Mouse (Mus musculus) Patski (cell line): ENCODE measurements at regions not wholly inside any gene's neighbourhood (a gene's known extent, or its start where the extent isn't known, plus 50 kb on each side); places are given as distances from the start of the nearest gene placed in this dataset.
A peak's percentile ranks its signal among the peaks of the same experiment; 100 is the strongest.

Experiments
- ATAC-seq: fragments of 100-300 bp; one replicate; pipeline ENCODE4 v1.8.0; 2021
- CTCF ChIA-PET: fragments of 350-600 bp; sonication (Branson Sonifier 250); formaldehyde crosslinking; loops from one replicate; lab custom pipeline; 2022; ENCODE audit warnings: inconsistent platforms; lab: Charles Lee
- POLR2A ChIA-PET: fragments of 350-600 bp; sonication (Branson Sonifier 250); formaldehyde crosslinking; loops from one replicate; lab custom pipeline; 2022; ENCODE audit warnings: antibody characterized with exemption, inconsistent platforms; lab: Charles Lee
- DNase-seq: peaks from one replicate; pipeline ENCODE4 v3.0.0-alpha.2; 2011; ENCODE audit warnings: low read depth, low spot score
- H3K27me3 ChIP-seq: fragments of 371-371 bp; one replicate; pipeline ENCODE4 v1.5.1; 2021
- CTCF ChIP-seq: fragments of 100-300 bp; IDR thresholded peaks from one replicate; pipeline ENCODE4 v1.5.1; 2021
- in situ Hi-C: fragments of 300-500 bp; cut with MboI; formaldehyde crosslinking; loops from 3 replicates; pipeline ENCODE4 v1.11.1; 2018; ENCODE audit warnings: low pct_unique_long_range_greater_than_20kb, mixed read lengths

DNA sequence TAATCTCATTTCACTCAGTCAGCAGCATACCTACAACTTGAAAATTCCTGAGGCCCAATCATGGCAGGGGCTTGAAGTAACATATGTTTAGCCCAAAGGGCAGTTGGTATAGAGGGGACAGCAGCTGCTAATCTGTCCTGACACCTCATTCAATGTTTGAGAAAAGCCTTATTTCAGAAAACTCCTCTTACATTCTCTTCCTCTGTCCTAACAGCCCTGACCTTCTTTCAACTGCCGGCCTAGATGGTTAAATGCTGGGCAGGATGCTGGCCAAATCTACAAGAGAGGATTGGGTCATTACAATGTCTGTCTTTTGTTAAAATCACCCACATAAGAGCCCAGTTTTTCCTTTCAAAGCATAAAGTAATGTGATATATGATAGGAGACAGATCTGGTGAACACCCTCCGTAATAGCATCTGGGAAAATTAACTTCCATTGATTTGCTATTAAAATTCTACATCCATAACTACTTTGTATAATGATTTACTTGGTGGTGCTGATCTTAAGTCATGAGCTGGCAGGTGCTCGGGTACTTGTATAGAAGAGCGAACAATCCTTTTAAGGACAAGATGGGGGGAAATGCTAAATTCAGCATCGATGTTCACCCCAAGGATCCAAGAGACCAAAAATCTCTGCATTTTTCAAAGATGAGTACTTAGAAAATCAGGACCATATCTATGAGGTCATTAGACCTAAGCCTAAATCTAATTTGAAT, 64.8 kb upstream of the Gm6657 start:
- DNase-seq (no peak), ATAC-seq (no peak)
- CTCF ChIA-PET: no interaction called here
- no peaks in the 10 kb centered on the region for H3K27me3 ChIP-seq
- POLR2A ChIA-PET: no interaction called here
- in situ Hi-C loops: no loop called here
- TF ChIP-seq CTCF: no peak

DNA sequence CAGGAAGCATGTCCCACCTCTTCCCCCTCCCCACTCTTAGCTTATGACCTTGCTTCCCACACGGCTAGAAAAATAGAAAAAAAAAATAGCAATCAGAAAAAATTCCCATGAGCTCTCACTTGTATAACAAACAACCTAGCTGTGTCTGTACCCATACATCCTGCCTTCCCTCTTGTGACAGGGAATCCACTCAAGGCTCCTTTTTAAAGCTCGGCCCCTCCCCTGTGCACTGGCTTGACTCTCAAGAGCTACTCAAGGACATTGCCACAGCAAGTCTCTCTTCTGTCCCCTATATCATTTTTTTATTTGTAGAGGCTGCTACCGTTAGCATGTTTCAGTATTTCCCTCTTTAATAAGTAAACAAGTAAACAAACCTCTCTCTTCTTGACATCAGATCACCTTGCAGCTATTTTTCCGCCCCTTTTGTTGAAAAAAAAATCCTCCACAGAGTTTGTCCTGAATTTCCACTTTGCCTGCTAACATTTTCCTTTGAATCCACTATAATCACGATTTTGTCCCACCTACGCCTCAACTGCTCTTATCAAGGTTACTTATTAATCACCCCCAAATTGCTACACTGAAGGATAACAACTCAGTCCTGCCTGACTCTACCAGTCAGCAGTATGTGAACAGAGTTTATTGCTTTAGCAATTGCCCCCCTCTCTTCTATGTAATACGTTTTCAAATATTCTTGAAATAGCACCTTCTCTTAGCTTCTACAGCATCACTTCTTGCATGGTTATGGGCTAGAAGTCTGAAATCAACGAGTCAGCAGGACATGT, 61.8 kb upstream of the Gm6657 start:
- peak; percentile 27 for DNase-seq
- H3K27me3 ChIP-seq: peaks cover 5% of the 10 kb centered on the region
- ChIA-PET CTCF (no interaction called here), POLR2A (no interaction called here)
- in situ Hi-C loops: no loop called here
- TF ChIP-seq CTCF: no peak
- ATAC-seq: peak; percentile 8

DNA sequence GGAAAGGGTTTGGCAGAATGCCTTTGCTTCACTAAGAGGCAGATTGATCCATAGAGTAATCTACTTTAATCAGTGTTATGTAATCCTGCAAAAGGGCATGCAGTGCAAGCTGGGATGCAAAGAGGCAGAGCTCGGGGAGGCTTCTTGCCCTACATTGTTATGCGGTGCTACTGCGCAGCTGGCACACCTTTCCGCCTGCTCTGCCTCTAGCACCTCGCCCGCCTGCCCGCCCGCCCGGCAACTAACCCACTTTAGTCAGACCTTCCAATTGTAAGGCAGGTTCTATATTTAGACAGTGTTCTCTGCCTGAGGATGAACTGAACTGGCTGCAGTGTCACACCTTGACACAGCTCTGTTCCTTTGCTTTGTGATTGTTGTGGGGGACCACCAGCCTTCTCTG, 60.7 kb upstream of the Gm6657 start:
- ChIA-PET CTCF (interaction anchor here (0.9 kb wide), 1 partner anchor 10 kb away, joined by 3 read pairs; no protein-coding TSS in a partner anchor), POLR2A (no interaction called here)
- in situ Hi-C loops: no loop called here
- no peak for TF ChIP-seq CTCF
- no peak for ATAC-seq
- peaks cover 6% of the 10 kb centered on the region for H3K27me3 ChIP-seq
- no peak for DNase-seq

DNA sequence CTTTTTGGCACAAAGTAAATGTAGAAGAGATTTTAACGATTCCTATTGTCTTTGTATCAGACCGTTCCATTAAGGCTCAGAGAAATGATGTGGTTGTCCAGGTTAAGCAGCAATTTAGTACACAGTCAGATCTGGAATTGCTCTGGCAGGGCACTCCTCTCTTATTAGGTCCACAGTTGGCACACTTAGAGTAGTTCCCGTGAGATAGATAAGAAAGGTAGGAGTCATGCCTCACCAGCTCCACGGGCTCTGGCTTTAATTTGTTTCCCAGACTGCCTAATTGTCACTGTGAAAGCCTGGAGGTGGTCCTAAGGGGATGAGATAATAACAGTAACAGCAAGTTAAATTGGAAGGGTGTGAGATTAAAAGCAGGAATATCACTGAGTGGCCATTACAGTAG, 60.1 kb upstream of the Gm6657 start:
- ChIA-PET POLR2A (no interaction called here), CTCF (interaction anchor here (0.9 kb wide), 1 partner anchor 10 kb away, joined by 3 read pairs; no protein-coding TSS in a partner anchor)
- no peak for DNase-seq
- peaks cover 6% of the 10 kb centered on the region for H3K27me3 ChIP-seq
- in situ Hi-C loops: no loop called here
- no peak for ATAC-seq
- TF ChIP-seq CTCF: no peak

DNA sequence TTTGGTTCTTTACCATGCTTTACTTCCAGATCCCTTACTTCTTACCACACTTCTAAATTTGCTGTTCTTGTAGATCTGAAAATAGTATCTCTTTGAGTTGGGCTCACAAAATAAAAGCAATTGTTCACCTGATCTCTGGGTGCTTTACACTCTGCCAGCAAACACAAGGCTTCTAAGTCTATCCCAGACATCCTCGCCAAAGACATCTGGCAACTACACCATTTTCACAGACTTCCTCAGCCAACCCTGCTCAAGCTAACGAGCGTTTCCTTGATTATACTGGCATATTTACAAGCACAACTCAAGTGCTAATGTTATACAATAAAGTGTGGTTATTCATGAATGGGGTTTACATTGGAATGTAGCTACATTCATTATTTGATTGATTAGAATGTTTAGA, 56.8 kb upstream of the Gm6657 start:
- H3K27me3 ChIP-seq: peaks cover 6% of the 10 kb centered on the region
- no peak for TF ChIP-seq CTCF
- no peak for ATAC-seq
- ChIA-PET CTCF (interaction anchor here (1.4 kb wide), 1 partner anchor 10 kb away, joined by 3 read pairs; no protein-coding TSS in a partner anchor), POLR2A (no interaction called here)
- in situ Hi-C loops: no loop called here
- DNase-seq: no peak

DNA sequence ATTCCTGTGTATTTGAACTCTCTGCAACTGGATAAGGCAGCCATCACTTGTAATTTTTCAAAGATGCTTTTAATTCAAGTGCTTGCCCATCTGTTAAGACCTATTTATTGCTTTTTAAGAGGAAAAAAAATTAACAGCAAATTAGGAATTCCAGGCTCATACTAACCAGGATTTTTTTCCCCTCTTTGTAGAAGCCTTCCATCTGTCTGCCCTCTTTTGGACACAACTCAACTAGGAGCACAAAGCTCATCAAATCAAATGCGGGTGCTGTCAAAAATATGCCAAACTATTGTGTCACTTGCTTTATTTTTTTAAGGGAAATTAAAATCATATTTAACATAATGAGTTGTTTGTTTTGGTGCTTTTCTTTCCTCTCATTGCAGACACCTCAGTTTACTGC, 55.6 kb upstream of the Gm6657 start:
- in situ Hi-C loops: no loop called here
- DNase-seq (no peak), ATAC-seq (no peak)
- ChIA-PET POLR2A (no interaction called here), CTCF (no interaction called here)
- no peak for TF ChIP-seq CTCF
- H3K27me3 ChIP-seq: peaks cover 6% of the 10 kb centered on the region
